Mouse (Mus musculus): ENCODE data around the gene Rhof. TPM values are rescaled to one million over a fixed set of nuclear protein-coding genes. Genes with fewer than 3 reads are reported as not detected.

Gene Rhof
- polyA plus RNA-seq, 1 experiment: 32.3 TPM

GRCm38 (mm10) chr5:123155425-123155824, 22.9 kb upstream of the Rhof start:
- H3K27me3 ChIP-seq (ENCODE audit: control insufficient read depth, insufficient read depth, low read length): no peaks in the 10 kb centered on the region
- 45% methylated on average over 7 of the region's 7 CpGs for WGBS
- DNase-seq: peak; percentile 72 to 74
- no peak overlapping the region for H3K27ac ChIP-seq (ENCODE audit: insufficient read depth, low read length)
- H3K4me1 ChIP-seq (ENCODE audit: control insufficient read depth, insufficient read depth, low read length): no peaks in the 10 kb centered on the region
- TF ChIP-seq CTCF (IDR thresholded peaks at IDR 0.05; ENCODE audit: borderline replicate concordance, insufficient read depth, low read depth, low read length) (peak; percentile 78), POLR2A (IDR thresholded peaks at IDR 0.05; ENCODE audit: borderline replicate concordance, insufficient read depth, low read length) (no peak)
- H3K4me3 ChIP-seq (replicated peaks; ENCODE audit: insufficient read depth, low read depth, low read length): no peak overlapping the region

- DNase-seq: no peak
- H3K27ac ChIP-seq (ENCODE audit: insufficient read depth, low read length): no peak overlapping the region
- peaks cover 16% of the 10 kb centered on the region for H3K4me1 ChIP-seq (ENCODE audit: control insufficient read depth, insufficient read depth, low read length)
- WGBS: 42% methylated on average over 1 of the region's 1 CpGs
- TF ChIP-seq CTCF (IDR thresholded peaks at IDR 0.05; ENCODE audit: borderline replicate concordance, insufficient read depth, low read depth, low read length): no peak
- TF ChIP-seq POLR2A (IDR thresholded peaks at IDR 0.05; ENCODE audit: borderline replicate concordance, insufficient read depth, low read length): no peak
- H3K4me3 ChIP-seq (replicated peaks; ENCODE audit: insufficient read depth, low read depth, low read length): no peak overlapping the region
- no peaks in the 10 kb centered on the region for H3K27me3 ChIP-seq (ENCODE audit: control insufficient read depth, insufficient read depth, low read length)
These were observed 20.4 kb upstream of the Rhof start for GRCm38 (mm10) chr5:123152901-123153300.

- Histone ChIP-seq H3K4me1 (ENCODE audit: control insufficient read depth, insufficient read depth, low read length) (peaks cover 22% of the 10 kb centered on the region), H3K27me3 (ENCODE audit: control insufficient read depth, insufficient read depth, low read length) (no peaks in the 10 kb centered on the region), H3K27ac (ENCODE audit: insufficient read depth, low read length) (no peak overlapping the region), H3K4me3 (replicated peaks; ENCODE audit: insufficient read depth, low read depth, low read length) (no peak overlapping the region)
- WGBS: 83% methylated on average over 18 of the region's 19 CpGs
- TF ChIP-seq POLR2A (IDR thresholded peaks at IDR 0.05; ENCODE audit: borderline replicate concordance, insufficient read depth, low read length) (no peak), CTCF (IDR thresholded peaks at IDR 0.05; ENCODE audit: borderline replicate concordance, insufficient read depth, low read depth, low read length) (no peak)
- DNase-seq: no peak
These were observed 19.3 kb upstream of the Rhof start for GRCm38 (mm10) chr5:123151707-123152362.

- WGBS: 5% methylated on average over 7 of the region's 7 CpGs
- DNase-seq: no peak
- H3K27me3 ChIP-seq (ENCODE audit: control insufficient read depth, insufficient read depth, low read length): no peaks in the 10 kb centered on the region
- no peak overlapping the region for H3K27ac ChIP-seq (ENCODE audit: insufficient read depth, low read length)
- no peak for TF ChIP-seq CTCF (IDR thresholded peaks at IDR 0.05; ENCODE audit: borderline replicate concordance, insufficient read depth, low read depth, low read length)
- no peak for TF ChIP-seq POLR2A (IDR thresholded peaks at IDR 0.05; ENCODE audit: borderline replicate concordance, insufficient read depth, low read length)
- peaks cover 22% of the 10 kb centered on the region for H3K4me1 ChIP-seq (ENCODE audit: control insufficient read depth, insufficient read depth, low read length)
- peak overlapping the region; percentile 91 for H3K4me3 ChIP-seq (replicated peaks; ENCODE audit: insufficient read depth, low read depth, low read length)
These were observed 18.6 kb upstream of the Rhof start for GRCm38 (mm10) chr5:123151077-123151476.

GRCm38 (mm10) chr5:123150641-123151040, 18.1 kb upstream of the Rhof start:
- 5% methylated on average over 7 of the region's 7 CpGs for WGBS
- Histone ChIP-seq H3K4me3 (replicated peaks; ENCODE audit: insufficient read depth, low read depth, low read length) (peak overlapping the region; percentile 91), H3K27me3 (ENCODE audit: control insufficient read depth, insufficient read depth, low read length) (no peaks in the 10 kb centered on the region), H3K4me1 (ENCODE audit: control insufficient read depth, insufficient read depth, low read length) (peaks cover 22% of the 10 kb centered on the region), H3K27ac (ENCODE audit: insufficient read depth, low read length) (no peak overlapping the region)
- peak; percentile 45 for DNase-seq
- no peak for TF ChIP-seq CTCF (IDR thresholded peaks at IDR 0.05; ENCODE audit: borderline replicate concordance, insufficient read depth, low read depth, low read length)
- TF ChIP-seq POLR2A (IDR thresholded peaks at IDR 0.05; ENCODE audit: borderline replicate concordance, insufficient read depth, low read length): no peak

GRCm38 (mm10) chr5:123149451-123150400, 17.2 kb upstream of the Rhof start:
- no peak for TF ChIP-seq POLR2A (IDR thresholded peaks at IDR 0.05; ENCODE audit: borderline replicate concordance, insufficient read depth, low read length)
- TF ChIP-seq CTCF (IDR thresholded peaks at IDR 0.05; ENCODE audit: borderline replicate concordance, insufficient read depth, low read depth, low read length): peak; percentile 92
- Histone ChIP-seq H3K27ac (ENCODE audit: insufficient read depth, low read length) (peak overlapping the region; percentile 31; the same call in 1 of the 2 replicates), H3K4me1 (ENCODE audit: control insufficient read depth, insufficient read depth, low read length) (peaks cover 26% of the 10 kb centered on the region), H3K27me3 (ENCODE audit: control insufficient read depth, insufficient read depth, low read length) (no peaks in the 10 kb centered on the region), H3K4me3 (replicated peaks; ENCODE audit: insufficient read depth, low read depth, low read length) (peak overlapping the region; percentile 91)
- 1% methylated on average over 19 of the region's 19 CpGs for WGBS
- peak; percentile 91 for DNase-seq

GRCm38 (mm10) chr5:123148073-123148722, 15.7 kb upstream of the Rhof start:
- 16% methylated on average over 24 of the region's 25 CpGs for WGBS
- peak overlapping the region; percentile 8 for H3K27ac ChIP-seq (ENCODE audit: insufficient read depth, low read length)
- DNase-seq: peak in 1 of 2 experiments; percentile 52
- no peak overlapping the region for H3K4me3 ChIP-seq (replicated peaks; ENCODE audit: insufficient read depth, low read depth, low read length)
- peaks cover 26% of the 10 kb centered on the region for H3K4me1 ChIP-seq (ENCODE audit: control insufficient read depth, insufficient read depth, low read length)
- no peaks in the 10 kb centered on the region for H3K27me3 ChIP-seq (ENCODE audit: control insufficient read depth, insufficient read depth, low read length)
- TF ChIP-seq CTCF (IDR thresholded peaks at IDR 0.05; ENCODE audit: borderline replicate concordance, insufficient read depth, low read depth, low read length) (no peak), POLR2A (IDR thresholded peaks at IDR 0.05; ENCODE audit: borderline replicate concordance, insufficient read depth, low read length) (no peak)

Measured in cerebellum, adult 2 months (tissue).